Mouse (Mus musculus) Muller cell, postnatal 12 days (primary cell): ENCODE measurements around the gene Tprkb.
"Not testable (repeated sequence)": the region's sequence is repeated elsewhere in the genome, so short reads cannot be mapped to it uniquely, and the experiment has no call there.

ENCODE experiments used
- DNase-seq: peaks from one replicate; pipeline ENCODE4 v3.0.0-alpha.2; 2015; ENCODE audit errors: inconsistent ontology term

Gene Tprkb

GRCm38 (mm10) chr6:85915539-85916513, 4.2 kb downstream of the Tprkb start, which contains the start of gene Nat8f1:
TSS of gene Nat8f1 (minus strand) at chr6:85915687.
- DNase-seq, result peak; percentile 95

- no peak for DNase-seq
These were observed 4.9 kb downstream of the Tprkb start for GRCm38 (mm10) chr6:85916596-85916995.

GRCm38 (mm10) chr6:85918341-85918740, 6.7 kb downstream of the Tprkb start:
- not testable (repeated sequence) for DNase-seq

- DNase-seq, result no peak
These were observed 7.7 kb downstream of the Tprkb start for GRCm38 (mm10) chr6:85919401-85919800.

GRCm38 (mm10) chr6:85923643-85924042, 12.0 kb downstream of the Tprkb start:
- no peak for DNase-seq

- no peak for DNase-seq
These were observed 15.0 kb downstream of the Tprkb start for GRCm38 (mm10) chr6:85926709-85927108.

- DNase-seq, result no peak
These were observed 16.1 kb downstream of the Tprkb start for GRCm38 (mm10) chr6:85927476-85928464.

GRCm38 (mm10) chr6:85929312-85929711, 17.6 kb downstream of the Tprkb start:
- DNase-seq, result no peak

- DNase-seq, result no peak
These were observed 22.4 kb downstream of the Tprkb start for GRCm38 (mm10) chr6:85934047-85934446.

- DNase-seq, result no peak
These were observed 24.0 kb downstream of the Tprkb start for GRCm38 (mm10) chr6:85935646-85936045.

GRCm38 (mm10) chr6:85936508-85937465, 25.1 kb downstream of the Tprkb start:
- peak; percentile 89 for DNase-seq

GRCm38 (mm10) chr6:85938701-85939100, 27.0 kb downstream of the Tprkb start:
- DNase-seq, result no peak

- DNase-seq, result no peak
These were observed 30.8 kb downstream of the Tprkb start for GRCm38 (mm10) chr6:85942469-85942868.

- no peak for DNase-seq
These were observed 36.9 kb downstream of the Tprkb start for GRCm38 (mm10) chr6:85948549-85948948.

- no peak for DNase-seq
These were observed 45.9 kb downstream of the Tprkb start for GRCm38 (mm10) chr6:85957581-85957980.

- DNase-seq, result peak; percentile 93
These were observed 49.7 kb downstream of the Tprkb start, which contains the start of gene Dusp11 for GRCm38 (mm10) chr6:85961101-85962091. TSS of gene Dusp11 (minus strand) at chr6:85961667.

- not testable (repeated sequence) for DNase-seq
These were observed 54.4 kb downstream of the Tprkb start for GRCm38 (mm10) chr6:85966081-85966480.

- no peak for DNase-seq
These were observed 55.0 kb downstream of the Tprkb start for GRCm38 (mm10) chr6:85966686-85967085.

GRCm38 (mm10) chr6:85969889-85970288, 58.2 kb downstream of the Tprkb start:
- DNase-seq, result peak; percentile 71
